Mouse (Mus musculus) spleen, adult 2 months (tissue): ENCODE data around the gene Slc50a1.

Experiments used
- CTCF ChIP-seq: fragments of 200-500 bp; IDR thresholded peaks from 2 replicates; pipeline ENCODE4 v1.5.1; 2011; ENCODE audit warnings: mild to moderate bottlenecking, inconsistent platforms; ENCODE audit not compliant: insufficient read depth, insufficient read length, insufficient replicate concordance; ENCODE audit errors: extremely low read depth
- POLR2A ChIP-seq: fragments of 200-500 bp; IDR thresholded peaks from 2 replicates; pipeline ENCODE4 v1.6.1; 2011; ENCODE audit warnings: low read depth, low read length, inconsistent platforms

- TF ChIP-seq CTCF (no peak), POLR2A (no peak)
Observed at GRCm38 (mm10) chr3:89299499-89299898, 29.1 kb upstream of the Slc50a1 start.
